Mouse (Mus musculus) left cerebral cortex, postnatal 10 days (tissue): ENCODE results near the gene Dpt. TPM values are rescaled to one million over a fixed set of nuclear protein-coding genes. Genes with fewer than 3 reads are reported as not detected.

Source experiments
- total RNA-seq, 2 experiments: library from RNA; stranded (reverse); gene quantifications; 2 replicates each; pipeline ENCODE4 v1.2.3; 2021

Gene Dpt
- total RNA-seq, 2 experiments from 2014 or later, result 0.47 TPM; not detected in 1

Other genes starting within 250 kb of the Dpt start
- not detected for gene Xcl1, start 138.9 kb downstream of the Dpt start, total RNA-seq